Mouse (Mus musculus) adrenal gland, postnatal 0 days (tissue): ENCODE data around the gene Gm10295. TPM values are rescaled to one million over a fixed set of nuclear protein-coding genes. Genes with fewer than 3 reads are reported as not detected.

Source experiments
- polyA plus RNA-seq: library from polyadenylated mRNA; unstranded; fragments of >200 nt; fragmentation: Nextera tagmentation; extraction: Ambion mirVana; gene quantifications from 2 replicates; pipeline ENCODE4 v1.2.1, GENCODE M21; 2015

The Gm10295 gene
- polyA plus RNA-seq: not detected in 2 replicates

GRCm38 (mm10) chr7:71351364-71351763 lies at the start of gene Gm10295:
Gm10295 (minus strand) TSS chr7:71351485.

